Mouse (Mus musculus) intestine, embryonic 15.5 days (tissue): ENCODE results near the gene Ccl8. TPM values are rescaled to one million over a fixed set of nuclear protein-coding genes. Genes with fewer than 3 reads are reported as not detected.

Experiments
- ATAC-seq: fragments of 200-750 bp; cut with Nextera tagmentation; 2 replicates; pipeline ENCODE4 v1.8.0; 2017; ENCODE audit warnings: moderate TSS enrichment, moderate library complexity
- H3K27ac ChIP-seq: fragments of 300-500 bp; sonication (generic); 2 replicates; pipeline ENCODE4 v1.5.1; 2015; ENCODE audit warnings: mild to moderate bottlenecking, inconsistent platforms
- H3K27me3 ChIP-seq: fragments of 300-500 bp; sonication (generic); replicated peaks from 2 replicates; pipeline ENCODE4 v1.6.1; 2015; ENCODE audit warnings: inconsistent platforms
- H3K36me3 ChIP-seq: fragments of 300-500 bp; sonication (generic); 2 replicates; pipeline ENCODE4 v1.6.1; 2015; ENCODE audit warnings: inconsistent platforms
- H3K4me1 ChIP-seq: fragments of 300-500 bp; sonication (generic); replicated peaks from 2 replicates; pipeline ENCODE4 v1.6.1; 2015; ENCODE audit warnings: inconsistent platforms
- H3K4me2 ChIP-seq: fragments of 300-500 bp; sonication (generic); replicated peaks from 2 replicates; pipeline ENCODE4 v1.6.1; 2015; ENCODE audit warnings: mild to moderate bottlenecking, inconsistent platforms
- H3K4me3 ChIP-seq: fragments of 300-500 bp; sonication (generic); replicated peaks from 2 replicates; pipeline ENCODE4 v1.5.1; 2015; ENCODE audit warnings: inconsistent platforms
- H3K9ac ChIP-seq: fragments of 300-500 bp; sonication (generic); 2 replicates; pipeline ENCODE4 v1.6.1; 2015; ENCODE audit warnings: inconsistent platforms
- H3K9me3 ChIP-seq: fragments of 300-500 bp; sonication (generic); 2 replicates; pipeline ENCODE4 v1.6.1; 2016; ENCODE audit warnings: inconsistent platforms
- WGBS: fragments of 180-500 bp; shearing (Covaris S2); methylation state at CpG from one replicate; pipeline ENCODE4 v1.1.7; 2015; 5-methylcytosine and 5-hydroxymethylcytosine counted together
- polyA plus RNA-seq: library from polyadenylated mRNA; unstranded; fragments of >200 nt; fragmentation: Nextera tagmentation; extraction: Ambion mirVana; gene quantifications from 2 replicates; pipeline ENCODE4 v1.2.1, GENCODE M21; 2015

Gene Ccl8
- not detected in 2 replicates for polyA plus RNA-seq

GRCm38 (mm10) chr11:82114885-82115284 lies at the start of gene Ccl8:
Ccl8 (plus strand) TSS chr11:82115185.
- 84% methylated on average over 3 of the region's 3 CpGs for WGBS
- no peaks in the 10 kb centered on the region for H3K9me3 ChIP-seq
- no peak within 1 kb of the TSS for H3K4me2 ChIP-seq
- ATAC-seq: no peak
- H3K36me3 ChIP-seq: no peaks in the 10 kb centered on the region
- H3K4me3 ChIP-seq: no peak within 1 kb of the TSS
- no peaks in the 10 kb centered on the region for H3K4me1 ChIP-seq
- H3K27ac ChIP-seq: no peak within 1 kb of the TSS
- H3K9ac ChIP-seq: no peak within 1 kb of the TSS
- no peaks in the 10 kb centered on the region for H3K27me3 ChIP-seq

GRCm38 (mm10) chr11:82066953-82067571 lies 47.9 kb upstream of the Ccl8 start:
- ATAC-seq: no peak
- Histone ChIP-seq H3K4me3 (no peak overlapping the region), H3K36me3 (no peaks in the 10 kb centered on the region), H3K27me3 (no peaks in the 10 kb centered on the region), H3K4me1 (no peaks in the 10 kb centered on the region), H3K27ac (no peak overlapping the region), H3K9ac (no peak overlapping the region), H3K9me3 (no peaks in the 10 kb centered on the region), H3K4me2 (no peak overlapping the region)
- WGBS: 77% methylated on average over 7 of the region's 7 CpGs

- no peaks in the 10 kb centered on the region for H3K27me3 ChIP-seq
- no peaks in the 10 kb centered on the region for H3K36me3 ChIP-seq
- 0 out of 2 replicates have a peak overlapping the region, but pooled peaks have one; percentile 6 for H3K27ac ChIP-seq
- WGBS: 82% methylated on average over 3 of the region's 3 CpGs
- no peak overlapping the region for H3K4me2 ChIP-seq
- no peak for ATAC-seq
- H3K9me3 ChIP-seq: no peaks in the 10 kb centered on the region
- no peak overlapping the region for H3K4me3 ChIP-seq
- H3K4me1 ChIP-seq: no peaks in the 10 kb centered on the region
- H3K9ac ChIP-seq: no peak overlapping the region
Measured at GRCm38 (mm10) chr11:82071076-82071475, 43.9 kb upstream of the Ccl8 start.

GRCm38 (mm10) chr11:82072374-82072773 lies 42.6 kb upstream of the Ccl8 start:
- no peak overlapping the region for H3K4me2 ChIP-seq
- 89% methylated on average over 1 of the region's 1 CpGs for WGBS
- H3K36me3 ChIP-seq: no peaks in the 10 kb centered on the region
- H3K27me3 ChIP-seq: no peaks in the 10 kb centered on the region
- H3K27ac ChIP-seq: no peak overlapping the region
- no peaks in the 10 kb centered on the region for H3K9me3 ChIP-seq
- no peak for ATAC-seq
- no peaks in the 10 kb centered on the region for H3K4me1 ChIP-seq
- no peak overlapping the region for H3K4me3 ChIP-seq
- no peak overlapping the region for H3K9ac ChIP-seq

- WGBS: 75% methylated on average over 3 of the region's 3 CpGs
- H3K27ac ChIP-seq: no peak overlapping the region
- H3K9me3 ChIP-seq: no peaks in the 10 kb centered on the region
- ATAC-seq: no peak
- H3K4me3 ChIP-seq: no peak overlapping the region
- no peak overlapping the region for H3K4me2 ChIP-seq
- H3K4me1 ChIP-seq: no peaks in the 10 kb centered on the region
- no peaks in the 10 kb centered on the region for H3K27me3 ChIP-seq
- H3K36me3 ChIP-seq: no peaks in the 10 kb centered on the region
- no peak overlapping the region for H3K9ac ChIP-seq
Measured at GRCm38 (mm10) chr11:82072984-82073383, 42.0 kb upstream of the Ccl8 start.

GRCm38 (mm10) chr11:82073686-82074085 lies 41.3 kb upstream of the Ccl8 start:
- ATAC-seq: no peak
- Histone ChIP-seq H3K4me3 (no peak overlapping the region), H3K4me2 (no peak overlapping the region), H3K27ac (no peak overlapping the region), H3K4me1 (no peaks in the 10 kb centered on the region), H3K27me3 (no peaks in the 10 kb centered on the region), H3K36me3 (no peaks in the 10 kb centered on the region), H3K9ac (no peak overlapping the region), H3K9me3 (no peaks in the 10 kb centered on the region)
- 74% methylated on average over 3 of the region's 3 CpGs for WGBS

- H3K4me2 ChIP-seq: no peak overlapping the region
- no peak overlapping the region for H3K9ac ChIP-seq
- WGBS: 41% methylated on average over 3 of the region's 3 CpGs
- no peaks in the 10 kb centered on the region for H3K4me1 ChIP-seq
- no peak overlapping the region for H3K27ac ChIP-seq
- no peaks in the 10 kb centered on the region for H3K36me3 ChIP-seq
- no peak overlapping the region for H3K4me3 ChIP-seq
- no peaks in the 10 kb centered on the region for H3K9me3 ChIP-seq
- no peak for ATAC-seq
- no peaks in the 10 kb centered on the region for H3K27me3 ChIP-seq
Measured at GRCm38 (mm10) chr11:82077031-82077430, 38.0 kb upstream of the Ccl8 start.

GRCm38 (mm10) chr11:82078136-82078730 lies 36.8 kb upstream of the Ccl8 start:
- no peaks in the 10 kb centered on the region for H3K36me3 ChIP-seq
- H3K9me3 ChIP-seq: no peaks in the 10 kb centered on the region
- H3K27me3 ChIP-seq: no peaks in the 10 kb centered on the region
- no peak overlapping the region for H3K27ac ChIP-seq
- H3K9ac ChIP-seq: no peak overlapping the region
- H3K4me1 ChIP-seq: no peaks in the 10 kb centered on the region
- no peak; the same call in 1 of the 2 replicates for ATAC-seq
- H3K4me2 ChIP-seq: no peak overlapping the region
- H3K4me3 ChIP-seq: no peak overlapping the region

GRCm38 (mm10) chr11:82080865-82081264 lies 34.1 kb upstream of the Ccl8 start:
- Histone ChIP-seq H3K36me3 (no peaks in the 10 kb centered on the region), H3K27ac (no peak overlapping the region), H3K4me1 (no peaks in the 10 kb centered on the region), H3K9ac (no peak overlapping the region), H3K4me3 (no peak overlapping the region), H3K9me3 (no peaks in the 10 kb centered on the region), H3K27me3 (no peaks in the 10 kb centered on the region), H3K4me2 (no peak overlapping the region)
- no peak for ATAC-seq
- 75% methylated on average over 3 of the region's 3 CpGs for WGBS

GRCm38 (mm10) chr11:82084360-82084759 lies 30.6 kb upstream of the Ccl8 start:
- Histone ChIP-seq H3K9me3 (no peaks in the 10 kb centered on the region), H3K4me3 (no peak overlapping the region), H3K27ac (no peak overlapping the region), H3K27me3 (no peaks in the 10 kb centered on the region), H3K9ac (no peak overlapping the region), H3K4me2 (no peak overlapping the region), H3K4me1 (no peaks in the 10 kb centered on the region), H3K36me3 (no peaks in the 10 kb centered on the region)
- ATAC-seq: no peak
- 88% methylated on average over 3 of the region's 3 CpGs for WGBS

- no peaks in the 10 kb centered on the region for H3K4me1 ChIP-seq
- H3K4me3 ChIP-seq: no peak overlapping the region
- no peaks in the 10 kb centered on the region for H3K9me3 ChIP-seq
- no peaks in the 10 kb centered on the region for H3K36me3 ChIP-seq
- no peaks in the 10 kb centered on the region for H3K27me3 ChIP-seq
- H3K4me2 ChIP-seq: no peak overlapping the region
- peak; percentile 82 for ATAC-seq
- 60% methylated on average over 10 of the region's 10 CpGs for WGBS
- H3K27ac ChIP-seq: 0 out of 2 replicates have a peak overlapping the region, but pooled peaks have one; percentile 48
- H3K9ac ChIP-seq: no peak overlapping the region
Measured at GRCm38 (mm10) chr11:82099511-82100323, 15.3 kb upstream of the Ccl8 start.

- H3K27me3 ChIP-seq: no peaks in the 10 kb centered on the region
- WGBS: 86% methylated on average over 4 of the region's 4 CpGs
- no peak overlapping the region for H3K4me2 ChIP-seq
- H3K4me1 ChIP-seq: no peaks in the 10 kb centered on the region
- no peaks in the 10 kb centered on the region for H3K9me3 ChIP-seq
- H3K9ac ChIP-seq: no peak overlapping the region
- no peak overlapping the region for H3K27ac ChIP-seq
- ATAC-seq: no peak
- no peaks in the 10 kb centered on the region for H3K36me3 ChIP-seq
- no peak overlapping the region for H3K4me3 ChIP-seq
Measured at GRCm38 (mm10) chr11:82101087-82101486, 13.9 kb upstream of the Ccl8 start.
